Mouse (Mus musculus): ENCODE results near the gene Glod4. TPM values are rescaled to one million over a fixed set of nuclear protein-coding genes. Genes with fewer than 3 reads are reported as not detected.

Glod4 gene
- polyA plus RNA-seq, 1 experiment from 2014 or later, result 131 TPM

GRCm38 (mm10) chr11:76158375-76158774 lies 85.2 kb downstream of the Glod4 start:
- 97% methylated on average over 2 of the region's 2 CpGs for WGBS
- Histone ChIP-seq H3K27ac (no peak overlapping the region), H3K4me2 (ENCODE audit: low read length) (no peak overlapping the region), H3K9me3 (replicated peaks; ENCODE audit: low read length) (no peaks in the 10 kb centered on the region), H3K36me3 (ENCODE audit: insufficient read depth, low read length) (0 out of 2 replicates have a peak, but pooled peaks cover 13% of the 10 kb centered on the region), H3K4me3 (replicated peaks; ENCODE audit: low read depth, low read length) (no peak overlapping the region), H3K9ac (ENCODE audit: low read depth, low read length) (no peak overlapping the region), H3K27me3 (ENCODE audit: insufficient read depth, low read length) (no peaks in the 10 kb centered on the region), H3K4me1 (replicated peaks; ENCODE audit: insufficient read depth, low read length) (no peaks in the 10 kb centered on the region)
- DNase-seq (ENCODE audit: low spot score) (no peak), ATAC-seq (replicated peaks; ENCODE audit: low FRiP score, low read depth) (no peak)
- no peak for TF ChIP-seq CTCF (IDR thresholded peaks at IDR 0.05; ENCODE audit: low read depth)

GRCm38 (mm10) chr11:76154861-76155260 lies 88.7 kb downstream of the Glod4 start:
- H3K27ac ChIP-seq, result no peak overlapping the region
- no peaks in the 10 kb centered on the region for H3K27me3 ChIP-seq (ENCODE audit: insufficient read depth, low read length)
- no peaks in the 10 kb centered on the region for H3K4me1 ChIP-seq (replicated peaks; ENCODE audit: insufficient read depth, low read length)
- H3K9me3 ChIP-seq (replicated peaks; ENCODE audit: low read length), result no peaks in the 10 kb centered on the region
- DNase-seq (ENCODE audit: low spot score) (no peak), ATAC-seq (replicated peaks; ENCODE audit: low FRiP score, low read depth) (no peak)
- no peak overlapping the region for H3K9ac ChIP-seq (ENCODE audit: low read depth, low read length)
- no peak overlapping the region for H3K4me2 ChIP-seq (ENCODE audit: low read length)
- WGBS, result 80% methylated on average over 2 of the region's 2 CpGs
- no peak for TF ChIP-seq CTCF (IDR thresholded peaks at IDR 0.05; ENCODE audit: low read depth)
- no peak overlapping the region for H3K4me3 ChIP-seq (replicated peaks; ENCODE audit: low read depth, low read length)
- H3K36me3 ChIP-seq (ENCODE audit: insufficient read depth, low read length), result 0 out of 2 replicates have a peak, but pooled peaks cover 8% of the 10 kb centered on the region

- H3K27ac ChIP-seq, result no peak overlapping the region
Measured at GRCm38 (mm10) chr11:76154200-76154599, 89.3 kb downstream of the Glod4 start.

DNA sequence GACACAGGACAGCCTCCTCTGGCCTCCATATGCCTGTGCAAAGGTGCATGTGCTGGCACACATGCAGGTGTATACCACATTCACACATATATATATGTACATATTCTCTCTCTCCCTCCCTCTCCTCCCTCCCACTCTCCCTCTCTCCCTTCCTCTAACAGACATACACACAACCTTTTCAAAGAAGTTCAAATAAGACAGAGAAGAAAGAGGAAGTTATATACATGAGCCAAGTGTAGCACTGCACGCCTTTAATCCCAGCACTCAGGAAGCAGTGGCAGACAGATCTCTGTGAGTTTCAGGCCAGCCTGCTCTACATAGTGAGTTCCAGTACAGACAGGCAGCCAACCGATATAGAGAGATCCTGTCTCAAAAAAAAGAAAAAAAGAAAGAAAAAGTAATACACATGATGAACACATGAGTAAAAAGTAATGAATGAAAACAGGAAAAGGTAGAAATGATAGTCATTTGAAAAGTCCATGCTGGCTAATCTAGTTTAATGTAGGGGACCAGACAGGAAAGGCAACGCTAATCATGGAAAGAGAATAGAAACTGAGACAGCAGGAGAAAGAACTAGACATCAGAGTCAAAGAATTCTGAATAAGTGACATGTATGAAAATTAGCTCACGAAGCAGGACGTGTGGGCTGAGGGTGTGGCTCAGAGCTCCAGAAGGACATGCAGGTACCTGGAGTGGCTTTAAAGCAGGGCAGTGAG lies 90.1 kb downstream of the Glod4 start:
- H3K9me3 ChIP-seq (replicated peaks; ENCODE audit: low read length), result no peaks in the 10 kb centered on the region
- no peak for ATAC-seq (replicated peaks; ENCODE audit: low FRiP score, low read depth)
- WGBS, result 86% methylated on average over 5 of the region's 5 CpGs
- H3K4me1 ChIP-seq (replicated peaks; ENCODE audit: insufficient read depth, low read length), result no peaks in the 10 kb centered on the region
- 0 out of 2 replicates have a peak, but pooled peaks cover 8% of the 10 kb centered on the region for H3K36me3 ChIP-seq (ENCODE audit: insufficient read depth, low read length)
- no peak for DNase-seq (ENCODE audit: low spot score)
- no peak overlapping the region for H3K4me2 ChIP-seq (ENCODE audit: low read length)
- H3K27ac ChIP-seq, result no peak overlapping the region
- H3K27me3 ChIP-seq (ENCODE audit: insufficient read depth, low read length), result no peaks in the 10 kb centered on the region
- TF ChIP-seq CTCF (IDR thresholded peaks at IDR 0.05; ENCODE audit: low read depth), result no peak
- no peak overlapping the region for H3K9ac ChIP-seq (ENCODE audit: low read depth, low read length)
- H3K4me3 ChIP-seq (replicated peaks; ENCODE audit: low read depth, low read length), result no peak overlapping the region

More at GRCm38 (mm10) chr11:76154200-76154599, 89.3 kb downstream of the Glod4 start:
- ATAC-seq (replicated peaks; ENCODE audit: low FRiP score, low read depth) (no peak), DNase-seq (ENCODE audit: low spot score) (no peak)
- Histone ChIP-seq H3K4me2 (ENCODE audit: low read length) (no peak overlapping the region), H3K27me3 (ENCODE audit: insufficient read depth, low read length) (no peaks in the 10 kb centered on the region), H3K9ac (ENCODE audit: low read depth, low read length) (no peak overlapping the region), H3K9me3 (replicated peaks; ENCODE audit: low read length) (no peaks in the 10 kb centered on the region), H3K4me1 (replicated peaks; ENCODE audit: insufficient read depth, low read length) (no peaks in the 10 kb centered on the region), H3K4me3 (replicated peaks; ENCODE audit: low read depth, low read length) (no peak overlapping the region), H3K36me3 (ENCODE audit: insufficient read depth, low read length) (0 out of 2 replicates have a peak, but pooled peaks cover 8% of the 10 kb centered on the region)
- no peak for TF ChIP-seq CTCF (IDR thresholded peaks at IDR 0.05; ENCODE audit: low read depth)
- WGBS, result 85% methylated on average over 2 of the region's 2 CpGs

GRCm38 (mm10) chr11:76150980-76151379 lies 92.5 kb downstream of the Glod4 start:
- H3K4me3 ChIP-seq (replicated peaks; ENCODE audit: low read depth, low read length), result no peak overlapping the region
- ATAC-seq (replicated peaks; ENCODE audit: low FRiP score, low read depth), result no peak
- no peaks in the 10 kb centered on the region for H3K4me1 ChIP-seq (replicated peaks; ENCODE audit: insufficient read depth, low read length)
- H3K36me3 ChIP-seq (ENCODE audit: insufficient read depth, low read length), result 0 out of 2 replicates have a peak, but pooled peaks cover 8% of the 10 kb centered on the region
- no peak overlapping the region for H3K9ac ChIP-seq (ENCODE audit: low read depth, low read length)
- no peak for DNase-seq (ENCODE audit: low spot score)
- no peaks in the 10 kb centered on the region for H3K9me3 ChIP-seq (replicated peaks; ENCODE audit: low read length)
- no peak for TF ChIP-seq CTCF (IDR thresholded peaks at IDR 0.05; ENCODE audit: low read depth)
- 17% methylated on average over 4 of the region's 4 CpGs for WGBS
- H3K4me2 ChIP-seq (ENCODE audit: low read length), result no peak overlapping the region
- H3K27ac ChIP-seq, result no peak overlapping the region
- H3K27me3 ChIP-seq (ENCODE audit: insufficient read depth, low read length), result no peaks in the 10 kb centered on the region

- Histone ChIP-seq H3K4me3 (replicated peaks; ENCODE audit: low read depth, low read length) (no peak overlapping the region), H3K9me3 (replicated peaks; ENCODE audit: low read length) (no peaks in the 10 kb centered on the region), H3K36me3 (ENCODE audit: insufficient read depth, low read length) (no peaks in the 10 kb centered on the region), H3K27ac (no peak overlapping the region), H3K9ac (ENCODE audit: low read depth, low read length) (no peak overlapping the region), H3K27me3 (ENCODE audit: insufficient read depth, low read length) (no peaks in the 10 kb centered on the region), H3K4me2 (ENCODE audit: low read length) (no peak overlapping the region), H3K4me1 (replicated peaks; ENCODE audit: insufficient read depth, low read length) (no peaks in the 10 kb centered on the region)
- 69% methylated on average over 8 of the region's 8 CpGs for WGBS
- no peak for TF ChIP-seq CTCF (IDR thresholded peaks at IDR 0.05; ENCODE audit: low read depth)
- ATAC-seq (replicated peaks; ENCODE audit: low FRiP score, low read depth) (no peak), DNase-seq (ENCODE audit: low spot score) (peak; percentile 35)
Measured at GRCm38 (mm10) chr11:76148055-76149008, 95.2 kb downstream of the Glod4 start.

Data from kidney, postnatal 0 days (tissue).